Mouse (Mus musculus) brain, embryonic 14.5 days (tissue): ENCODE data around the gene Xpnpep2.

Experiments
- CTCF ChIP-seq: fragments of 200-500 bp; IDR thresholded peaks from 2 replicates; pipeline ENCODE4 v1.5.1; 2012; ENCODE audit warnings: inconsistent platforms, mild to moderate bottlenecking, moderate library complexity, borderline replicate concordance; ENCODE audit not compliant: insufficient read depth, insufficient read length; ENCODE audit errors: extremely low read depth
- POLR2A ChIP-seq: fragments of 200-500 bp; IDR thresholded peaks from 2 replicates; pipeline ENCODE4 v1.6.1; 2012; ENCODE audit warnings: mild to moderate bottlenecking, inconsistent platforms, borderline replicate concordance; ENCODE audit not compliant: poor library complexity, insufficient read depth, insufficient read length, severe bottlenecking; ENCODE audit errors: extremely low read depth

DNA sequence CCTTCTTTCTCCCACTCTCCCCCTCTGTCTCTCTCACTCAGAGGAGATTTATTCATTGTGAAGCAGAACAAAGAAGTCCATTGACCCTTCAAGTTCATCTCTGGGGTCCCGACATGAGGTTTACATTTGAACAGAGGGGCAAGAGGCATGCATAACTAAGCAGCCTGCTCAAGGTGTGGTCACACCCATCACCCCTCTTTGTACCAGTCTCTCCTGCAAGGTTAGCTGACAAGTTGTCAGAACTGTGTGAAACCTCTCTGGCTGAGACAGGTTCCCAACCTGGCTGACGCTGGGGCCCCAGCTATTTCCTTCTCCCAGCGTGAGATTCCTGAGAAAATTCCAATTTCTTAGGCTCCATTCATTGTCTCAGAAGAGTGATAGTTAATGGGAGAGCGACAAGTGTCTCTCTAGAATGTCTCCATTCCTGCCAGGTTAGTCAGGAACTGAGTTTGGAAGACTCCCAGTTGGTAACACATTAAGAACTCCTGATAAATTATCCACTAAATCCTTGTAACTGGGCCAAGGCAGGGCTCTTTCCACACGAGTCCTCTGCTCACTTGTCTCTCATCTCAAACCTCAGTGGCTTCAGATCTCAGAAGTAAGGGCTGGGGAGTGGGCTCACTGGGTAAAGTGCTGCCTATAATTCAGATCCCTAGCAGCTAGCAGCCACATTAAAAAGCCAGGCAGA, 44.2 kb upstream of the Xpnpep2 start:
- TF ChIP-seq CTCF = no peak
- no peak for TF ChIP-seq POLR2A
